Mouse (Mus musculus) midbrain, embryonic 16.5 days (tissue): ENCODE results near the gene Ndrg3. TPM values are rescaled to one million over a fixed set of nuclear protein-coding genes. Genes with fewer than 3 reads are reported as not detected.
"Not testable (repeated sequence)": the region's sequence is repeated elsewhere in the genome, so short reads cannot be mapped to it uniquely, and the experiment has no call there.

Experiments used
- ATAC-seq: fragments of 200-750 bp; cut with Nextera tagmentation; 2 replicates; pipeline ENCODE4 v1.8.0; 2017; ENCODE audit warnings: moderate TSS enrichment
- H3K27ac ChIP-seq: fragments of 300-500 bp; sonication (generic); 2 replicates; pipeline ENCODE4 v1.5.1; 2014; ENCODE audit warnings: mild to moderate bottlenecking, low read length, mixed read lengths
- H3K27me3 ChIP-seq: fragments of 300-500 bp; sonication (generic); 2 replicates; pipeline ENCODE4 v1.6.1; 2014; ENCODE audit warnings: low read depth, low read length, mixed read lengths; ENCODE audit not compliant: control insufficient read depth, insufficient read depth
- H3K36me3 ChIP-seq: fragments of 300-500 bp; sonication (generic); 2 replicates; pipeline ENCODE4 v1.6.1; 2014; ENCODE audit warnings: mild to moderate bottlenecking, low read length, moderate library complexity, mixed read lengths; ENCODE audit not compliant: control insufficient read depth, insufficient read depth
- H3K4me1 ChIP-seq: fragments of 300-500 bp; sonication (generic); 2 replicates; pipeline ENCODE4 v1.6.1; 2014; ENCODE audit warnings: mild to moderate bottlenecking, low read length, mixed read lengths; ENCODE audit not compliant: control insufficient read depth, insufficient read depth
- H3K4me2 ChIP-seq: fragments of 300-500 bp; sonication (generic); 2 replicates; pipeline ENCODE4 v1.6.1; 2014; ENCODE audit warnings: mild to moderate bottlenecking, low read length, mixed read lengths
- H3K4me3 ChIP-seq: fragments of 300-500 bp; sonication (generic); 2 replicates; pipeline ENCODE4 v1.5.1; 2014; ENCODE audit warnings: low read depth, mild to moderate bottlenecking, low read length, moderate library complexity, mixed read lengths
- H3K9ac ChIP-seq: fragments of 300-500 bp; sonication (generic); 2 replicates; pipeline ENCODE4 v1.6.1; 2014; ENCODE audit warnings: low read depth, low read length, mixed read lengths
- H3K9me3 ChIP-seq: fragments of 300-500 bp; sonication (generic); replicated peaks from 2 replicates; pipeline ENCODE4 v1.6.1; 2014; ENCODE audit warnings: mild to moderate bottlenecking, low read length, mixed read lengths; ENCODE audit not compliant: control insufficient read depth, poor library complexity, severe bottlenecking
- WGBS: fragments of 180-500 bp; shearing (Covaris S2); extraction: QIAGEN DNeasy Blood & Tissue Kit; methylation state at CpG from one replicate; pipeline ENCODE4 v1.1.7; 2014; 5-methylcytosine and 5-hydroxymethylcytosine counted together
- polyA plus RNA-seq: library from polyadenylated mRNA; unstranded; fragments of >200 nt; fragmentation: Nextera tagmentation; extraction: Ambion mirVana; gene quantifications from 2 replicates; pipeline ENCODE4 v1.2.1, GENCODE M21; 2015

Ndrg3 gene
- polyA plus RNA-seq, 1 experiment from 2014 or later, result 155 TPM

GRCm38 (mm10) chr2:156892240-156892639, 99.6 kb downstream of the Ndrg3 start:
- no peak overlapping the region for H3K4me3 ChIP-seq
- ATAC-seq, result peak; percentile 84; the same call in 1 of the 2 replicates
- H3K4me1 ChIP-seq, result peaks cover 10% of the 10 kb centered on the region; the same call in 1 of the 2 replicates
- H3K9me3 ChIP-seq, result no peaks in the 10 kb centered on the region
- H3K4me2 ChIP-seq, result no peak overlapping the region
- H3K9ac ChIP-seq, result no peak overlapping the region
- H3K27me3 ChIP-seq, result no peaks in the 10 kb centered on the region
- H3K27ac ChIP-seq, result 0 out of 2 replicates have a peak overlapping the region, but pooled peaks have one; percentile 26
- H3K36me3 ChIP-seq, result no peaks in the 10 kb centered on the region
- WGBS, result 18% methylated on average over 3 of the region's 3 CpGs

GRCm38 (mm10) chr2:156888490-156888889, 103.4 kb downstream of the Ndrg3 start:
- Histone ChIP-seq H3K4me2 (no peak overlapping the region), H3K4me1 (peaks cover 10% of the 10 kb centered on the region; the same call in 1 of the 2 replicates), H3K9me3 (no peaks in the 10 kb centered on the region), H3K4me3 (no peak overlapping the region), H3K27ac (no peak overlapping the region), H3K27me3 (no peaks in the 10 kb centered on the region), H3K36me3 (no peaks in the 10 kb centered on the region), H3K9ac (no peak overlapping the region)
- WGBS, result 76% methylated on average over 3 of the region's 3 CpGs
- ATAC-seq, result no peak

GRCm38 (mm10) chr2:156887017-156887416, 104.8 kb downstream of the Ndrg3 start, which contains the start of gene Sla2:
Gene Sla2 (minus strand): TSS chr2:156887192.
- no peak for ATAC-seq
- WGBS, result 78% methylated on average over 6 of the region's 6 CpGs
- no peak within 1 kb of the TSS for H3K27ac ChIP-seq
- H3K4me2 ChIP-seq, result no peak within 1 kb of the TSS
- H3K9me3 ChIP-seq, result no peaks in the 10 kb centered on the region
- H3K4me1 ChIP-seq, result peaks cover 1% of the 10 kb centered on the region; the same call in 1 of the 2 replicates
- H3K4me3 ChIP-seq, result no peak within 1 kb of the TSS
- no peaks in the 10 kb centered on the region for H3K36me3 ChIP-seq
- H3K27me3 ChIP-seq, result no peaks in the 10 kb centered on the region
- no peak within 1 kb of the TSS for H3K9ac ChIP-seq

- ATAC-seq, result no peak
- no peak overlapping the region for H3K4me2 ChIP-seq
- H3K4me1 ChIP-seq, result no peaks in the 10 kb centered on the region
- no peak overlapping the region for H3K9ac ChIP-seq
- H3K27ac ChIP-seq, result no peak overlapping the region
- WGBS, result 87% methylated on average over 10 of the region's 10 CpGs
- H3K9me3 ChIP-seq, result no peaks in the 10 kb centered on the region
- no peaks in the 10 kb centered on the region for H3K27me3 ChIP-seq
- no peaks in the 10 kb centered on the region for H3K36me3 ChIP-seq
- H3K4me3 ChIP-seq, result no peak overlapping the region
These were observed 105.7 kb downstream of the Ndrg3 start for GRCm38 (mm10) chr2:156886084-156886631.

DNA sequence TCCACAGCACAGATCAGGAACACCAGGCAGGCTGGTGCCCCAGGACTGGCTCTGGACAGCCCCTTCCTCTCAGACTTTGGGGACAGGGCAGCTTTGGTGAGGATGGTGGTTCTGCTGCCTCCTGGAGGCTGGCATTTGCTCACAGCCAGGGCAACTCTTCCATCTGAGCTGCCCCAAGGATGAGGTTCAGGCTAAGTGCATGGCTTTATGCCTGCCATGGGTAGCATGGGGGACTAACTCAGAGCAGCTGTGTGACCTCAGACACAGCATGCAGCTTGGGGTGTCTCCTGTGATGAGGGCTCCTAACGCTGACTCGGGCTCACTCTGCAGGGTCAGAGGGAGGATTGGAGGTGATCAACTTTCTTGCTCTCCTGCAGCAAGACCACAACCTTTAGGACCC, 106.2 kb downstream of the Ndrg3 start:
- WGBS, result 63% methylated on average over 2 of the region's 2 CpGs
- H3K9me3 ChIP-seq, H3K4me2 ChIP-seq, H3K9ac ChIP-seq, H3K4me1 ChIP-seq, ATAC-seq, H3K27ac ChIP-seq, H3K4me3 ChIP-seq, H3K27me3 ChIP-seq, H3K36me3 ChIP-seq: not testable (repeated sequence)

DNA sequence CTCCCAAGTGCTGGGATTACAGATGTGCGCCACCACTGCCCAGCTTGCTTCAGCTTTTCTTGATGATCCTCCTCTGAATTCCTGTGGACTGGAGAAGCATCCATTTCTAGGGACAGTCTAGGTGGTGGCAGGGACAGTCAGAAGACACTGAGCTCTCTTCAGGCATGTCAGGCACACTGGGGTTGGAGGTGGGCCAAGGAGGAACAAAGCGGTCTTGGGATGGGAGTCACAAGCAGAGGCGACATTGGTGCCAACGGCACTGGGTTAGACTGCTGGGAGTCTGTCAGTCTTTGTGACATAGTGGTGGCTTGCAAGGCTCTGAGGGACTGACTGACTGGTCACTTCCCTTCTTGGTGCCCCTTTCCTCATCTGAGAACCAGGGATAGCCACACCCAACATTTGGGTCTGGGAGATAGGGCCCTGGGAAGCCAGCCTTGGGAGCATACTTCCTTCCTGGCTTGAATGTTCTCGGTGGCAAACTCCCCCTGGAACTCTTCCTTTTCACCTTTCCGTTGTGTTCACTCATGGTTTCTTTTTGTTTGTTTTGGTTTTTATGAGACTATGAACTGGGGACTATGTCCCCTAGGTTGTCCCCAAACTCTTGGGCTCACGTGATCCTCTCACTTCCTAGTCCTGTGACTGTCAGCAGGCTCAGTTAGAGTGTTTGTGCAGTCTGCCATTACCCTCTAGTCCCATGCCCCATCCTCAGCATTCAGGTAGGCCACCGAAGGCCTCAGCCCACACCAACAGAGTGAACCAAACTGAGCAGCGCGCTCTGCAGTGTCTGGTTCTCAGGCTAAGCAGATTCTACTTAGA, 107.3 kb downstream of the Ndrg3 start:
- no peaks in the 10 kb centered on the region for H3K27me3 ChIP-seq
- H3K9me3 ChIP-seq, result no peaks in the 10 kb centered on the region
- no peak for ATAC-seq
- H3K4me3 ChIP-seq, result no peak overlapping the region
- no peaks in the 10 kb centered on the region for H3K4me1 ChIP-seq
- no peaks in the 10 kb centered on the region for H3K36me3 ChIP-seq
- 91% methylated on average over 10 of the region's 10 CpGs for WGBS
- H3K9ac ChIP-seq, result no peak overlapping the region
- no peak overlapping the region for H3K4me2 ChIP-seq
- H3K27ac ChIP-seq, result no peak overlapping the region

DNA sequence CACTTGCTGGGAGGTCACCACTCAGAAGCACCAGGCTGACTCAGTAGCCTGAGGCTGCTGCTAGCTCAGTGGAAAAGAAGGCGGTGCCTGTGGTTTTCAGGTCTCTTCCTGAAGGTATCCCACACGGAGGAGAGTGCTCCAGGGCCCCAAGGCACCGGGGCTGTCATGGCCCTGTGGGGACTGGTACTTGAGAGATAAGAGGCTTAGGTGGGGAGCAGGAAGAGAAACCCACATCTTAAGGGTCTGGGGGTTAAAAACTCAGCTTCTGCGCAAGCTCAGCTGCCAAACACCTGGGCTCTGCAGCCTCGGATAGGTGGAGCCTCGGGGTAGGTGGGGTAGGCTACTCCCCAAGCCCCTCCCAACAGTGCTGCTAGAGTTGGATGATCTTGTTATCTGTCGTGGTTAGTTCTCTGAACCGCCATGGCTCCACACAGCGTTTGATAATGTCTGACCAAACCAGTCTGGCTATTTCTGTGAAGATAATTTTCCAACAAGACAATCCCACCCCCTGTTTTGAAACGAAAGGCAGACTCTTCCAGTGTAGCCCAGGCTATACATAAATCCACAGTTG, 109.3 kb downstream of the Ndrg3 start:
- Histone ChIP-seq H3K9ac (no peak overlapping the region), H3K27ac (no peak overlapping the region), H3K4me1 (no peaks in the 10 kb centered on the region), H3K36me3 (no peaks in the 10 kb centered on the region), H3K4me3 (no peak overlapping the region), H3K9me3 (no peaks in the 10 kb centered on the region), H3K27me3 (no peaks in the 10 kb centered on the region), H3K4me2 (no peak overlapping the region)
- 49% methylated on average over 10 of the region's 10 CpGs for WGBS
- no peak for ATAC-seq

DNA sequence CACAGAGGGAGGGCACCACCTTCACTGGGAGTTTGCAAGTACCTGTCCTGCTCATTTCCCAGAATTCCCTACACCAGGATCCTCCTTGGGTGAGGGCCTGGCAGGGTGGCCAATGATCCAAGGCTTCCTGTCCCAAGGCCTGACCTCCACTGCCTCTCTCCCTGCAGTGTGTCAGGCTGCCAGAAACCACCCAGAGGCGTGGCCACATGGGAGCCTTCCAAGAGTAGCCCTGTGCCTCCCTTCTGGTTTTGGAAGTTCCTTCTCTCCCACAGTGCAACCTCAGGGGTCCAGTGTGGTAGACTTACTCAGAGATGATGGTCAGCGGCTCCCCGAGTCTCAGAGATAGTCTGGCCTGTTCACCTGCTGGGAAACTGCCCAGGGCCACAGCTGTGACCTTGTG, 112.3 kb downstream of the Ndrg3 start:
- Histone ChIP-seq H3K4me1 (no peaks in the 10 kb centered on the region), H3K9ac (no peak overlapping the region), H3K27me3 (no peaks in the 10 kb centered on the region), H3K4me2 (no peak overlapping the region), H3K9me3 (no peaks in the 10 kb centered on the region), H3K36me3 (0 out of 2 replicates have a peak, but pooled peaks cover 2% of the 10 kb centered on the region), H3K4me3 (no peak overlapping the region), H3K27ac (no peak overlapping the region)
- whole genome bisulfite sequencing, result 83% methylated on average over 3 of the region's 3 CpGs
- ATAC-seq, result no peak

DNA sequence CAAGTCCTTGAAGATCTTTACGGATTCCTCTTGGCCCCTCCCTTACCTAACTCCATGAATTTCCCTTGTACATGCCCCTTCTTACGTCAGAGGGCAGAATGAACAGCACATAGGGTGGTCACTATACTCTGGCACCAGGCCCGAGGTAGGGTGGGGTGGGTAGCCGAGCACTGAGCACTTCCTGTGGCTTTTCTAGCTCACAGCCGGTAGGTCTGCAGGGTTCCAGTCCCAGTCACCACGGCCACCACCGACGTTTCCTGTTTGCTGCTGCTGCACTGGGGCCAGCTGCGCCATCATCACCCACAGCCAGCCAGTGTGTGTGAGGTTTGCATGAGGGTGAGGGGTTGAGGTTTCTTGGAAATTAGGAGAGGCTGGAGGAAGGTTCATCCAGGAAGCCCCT, 114.1 kb downstream of the Ndrg3 start:
- no peaks in the 10 kb centered on the region for H3K9me3 ChIP-seq
- no peak overlapping the region for H3K27ac ChIP-seq
- no peak overlapping the region for H3K9ac ChIP-seq
- WGBS, result 72% methylated on average over 9 of the region's 9 CpGs
- no peaks in the 10 kb centered on the region for H3K27me3 ChIP-seq
- no peak for ATAC-seq
- no peak overlapping the region for H3K4me2 ChIP-seq
- no peak overlapping the region for H3K4me3 ChIP-seq
- H3K36me3 ChIP-seq, result peaks cover 9% of the 10 kb centered on the region; the same call in 1 of the 2 replicates
- no peaks in the 10 kb centered on the region for H3K4me1 ChIP-seq
